8 mouse cellular contexts compared by ENCODE assay signal in genomic region chr9:32646539-32647258, GRCm38 (mm10). TPM values are rescaled to one million over a fixed set of nuclear protein-coding genes. Genes with fewer than 3 reads are reported as not detected.
DNase-seq lines count a peak whose midpoint lies in the region; ATAC-seq and TF ChIP-seq lines count a peak whose summit lies in the region.

No protein-coding gene starts in this region.

- H3K4me1 ChIP-seq in spleen, adult 2 months (ENCODE audit: control insufficient read depth, insufficient read depth, insufficient read length), result peaks cover 18% of the 10 kb centered on the region
- peaks cover 11 to 14% of the 10 kb centered on the region in 2 experiments for H3K4me1 ChIP-seq in heart, embryonic 14.5 days (ENCODE audit: control insufficient read depth in 2 of 2, insufficient read depth in 2 of 2, low read length in 2 of 2)
- H3K4me1 ChIP-seq in small intestine, adult 2 months (ENCODE audit: control insufficient read depth, insufficient read depth, insufficient read length, low read length), result no peaks in the 10 kb centered on the region

- no peak overlapping the region for H3K4me3 ChIP-seq in spleen, adult 2 months (ENCODE audit: extremely low read depth, insufficient read depth, insufficient read length)
- peak overlapping the region; percentile 28 to 42 for H3K4me3 ChIP-seq in heart, embryonic 14.5 days (ENCODE audit: control insufficient read depth in 1 of 2, insufficient read depth in 1 of 2, low read depth in 1 of 2, low read length in 2 of 2)
- H3K4me3 ChIP-seq in small intestine, adult 2 months (ENCODE audit: low read depth, low read length), result peak overlapping the region; percentile 42; the same call in 1 of the 2 replicates

- 80% methylated on average over 11 of the region's 11 CpGs for WGBS in spleen, adult 2 months
- WGBS in heart, embryonic 14.5 days, result 30% methylated on average over 11 of the region's 11 CpGs
- 45% methylated on average over 11 of the region's 11 CpGs for WGBS in small intestine, adult 2 months

- no peak for DNase-seq in spleen, adult 2 months (ENCODE audit: low read depth in 1 of 2, low spot score in 2 of 2)
- DNase-seq in spleen, postnatal 14 days (ENCODE audit: low spot score in 2 of 2), result no peak
- peak; percentile 67 to 79 for DNase-seq in kidney, postnatal 36 days
- DNase-seq in yolk sac, embryonic 10.5 days (ENCODE audit: low spot score), result no peak
- DNase-seq in cerebellum, adult 18-20 months, result no peak

- no peak for TF ChIP-seq CTCF in spleen, adult 2 months (IDR thresholded peaks at IDR 0.05; ENCODE audit: extremely low read depth, insufficient read depth, insufficient read length, insufficient replicate concordance)
- no peak for TF ChIP-seq CTCF in small intestine, adult 2 months (IDR thresholded peaks at IDR 0.05; ENCODE audit: extremely low read depth, insufficient read length, insufficient replicate concordance, low read depth, low read length)

- no peaks in the 10 kb centered on the region for H3K9me3 ChIP-seq in heart, embryonic 14.5 days (ENCODE audit: control insufficient read depth, low read length)

- TF ChIP-seq POLR2A in spleen, adult 2 months (IDR thresholded peaks at IDR 0.05; ENCODE audit: low read depth, low read length), result no peak
- TF ChIP-seq POLR2A in small intestine, adult 2 months (IDR thresholded peaks at IDR 0.05; ENCODE audit: low read depth, low read length), result no peak

- H3K27ac ChIP-seq in spleen, adult 2 months (ENCODE audit: insufficient read depth, low read length), result peak overlapping the region; percentile 40; the same call in 1 of the 2 replicates
- peak overlapping the region; percentile 84 to 88 for H3K27ac ChIP-seq in heart, embryonic 14.5 days (replicated peaks in 1 of 2; ENCODE audit: control insufficient read depth in 1 of 2, insufficient read depth in 1 of 2, low read depth in 2 of 2, low read length in 2 of 2)
- peak overlapping the region; percentile 62 for H3K27ac ChIP-seq in small intestine, adult 2 months (ENCODE audit: insufficient read depth, low read depth, low read length)

- peak overlapping the region; percentile 65 for H3K9ac ChIP-seq in heart, embryonic 14.5 days (ENCODE audit: low read length)

- H3K27me3 ChIP-seq in spleen, adult 2 months (ENCODE audit: control insufficient read depth, insufficient read depth, low read length), result no peaks in the 10 kb centered on the region
- H3K27me3 ChIP-seq in heart, embryonic 14.5 days (ENCODE audit: control insufficient read depth, insufficient read depth, low read length), result no peaks in the 10 kb centered on the region
- H3K27me3 ChIP-seq in small intestine, adult 2 months (ENCODE audit: control insufficient read depth, insufficient read depth, low read length), result no peaks in the 10 kb centered on the region

- ATAC-seq in heart, embryonic 14.5 days (ENCODE audit: insufficient number of reproducible peaks, insufficient read depth, low FRiP score, low read depth), result peak; percentile 83
- no peak for ATAC-seq in megakaryocyte, adult 5-6 weeks (ENCODE audit: poor library complexity, severe bottlenecking)

- peak overlapping the region; percentile 66 for H3K4me2 ChIP-seq in heart, embryonic 14.5 days (ENCODE audit: low read length)

- H3K36me3 ChIP-seq in spleen, adult 2 months (ENCODE audit: control insufficient read depth, insufficient read depth, low read length), result no peaks in the 10 kb centered on the region
- H3K36me3 ChIP-seq in heart, embryonic 14.5 days (ENCODE audit: control insufficient read depth, insufficient read depth, low read length), result no peaks in the 10 kb centered on the region
- no peaks in the 10 kb centered on the region for H3K36me3 ChIP-seq in small intestine, adult 2 months (ENCODE audit: control insufficient read depth, insufficient read depth, low read length)

RNA-seq across cellular contexts. Expression of gene Ets1, which starts 10.7 kb away (rescaled TPM):
- polyA plus RNA-seq in spleen, adult 2 months (2012; rRNA removed), result 115 and 129 TPM in 2 replicates
- 44.1 and 47.0 TPM in 2 replicates for polyA plus RNA-seq in heart, embryonic 14.5 days (2014; fragmentation: Nextera tagmentation; extraction: Ambion mirVana)
- 4.7 and 10.2 TPM in 2 replicates for polyA plus RNA-seq in small intestine, adult 2 months (2012; rRNA removed)
- 8.6 and 16.8 TPM in 2 replicates for total RNA-seq in megakaryocyte, adult 5-6 weeks (2015)
- 29.5 and 33.1 TPM in 2 replicates for total RNA-seq in megakaryocyte, adult 5-6 weeks (2017)

Comparison
In these comparisons a context has a peak if more than half of its experiments do, and no peak if none do; other contexts are left out.
1. DNase-seq: peak in kidney, postnatal 36 days (2 of 2); none in spleen, adult 2 months (0 of 2), spleen, postnatal 14 days (0 of 2), yolk sac, embryonic 10.5 days (single experiment) and cerebellum, adult 18-20 months (0 of 2).
2. Peak in every context shown above with its lines, with median percentiles within 50 percentile points of each other: H3K27ac ChIP-seq.